Mouse (Mus musculus) C2C12 (cell line): ENCODE results near the gene Arnt2. TPM values are rescaled to one million over a fixed set of nuclear protein-coding genes. Genes with fewer than 3 reads are reported as not detected.

Source experiments
- H3K27me3 ChIP-seq: one replicate; pipeline ENCODE4 v1.6.1; 2011; ENCODE audit not compliant: control insufficient read depth, insufficient read depth, insufficient read length
- H3K36me3 ChIP-seq: one replicate; pipeline ENCODE4 v1.6.1; 2011; ENCODE audit not compliant: control insufficient read depth, insufficient read depth
- H3K4me3 ChIP-seq: one replicate; pipeline ENCODE4 v1.5.1; 2011; ENCODE audit warnings: mild to moderate bottlenecking, control low read depth; ENCODE audit not compliant: poor library complexity, insufficient read depth, severe bottlenecking
- H3K79me2 ChIP-seq: one replicate; pipeline ENCODE4 v1.6.1; 2011; ENCODE audit not compliant: control insufficient read depth, insufficient read depth
- H3K79me3 ChIP-seq: one replicate; pipeline ENCODE4 v1.6.1; 2011; ENCODE audit warnings: low read depth, control low read depth
- H3ac ChIP-seq: one replicate; pipeline ENCODE3; 2011; ENCODE audit warnings: low read depth; ENCODE audit not compliant: control insufficient read depth, insufficient read length
- CEBPB ChIP-seq: IDR thresholded peaks from one replicate; pipeline ENCODE4 v1.6.1; 2011; ENCODE audit warnings: low read depth, mild to moderate bottlenecking, control low read depth, moderate library complexity
- CTCF ChIP-seq: IDR thresholded peaks from one replicate; pipeline ENCODE4 v1.5.1; 2011; ENCODE audit not compliant: control insufficient read depth, insufficient read depth, insufficient read length
- FOSL1 ChIP-seq: IDR thresholded peaks from one replicate; pipeline ENCODE4 v1.8.0; 2011; ENCODE audit warnings: mild to moderate bottlenecking, low read length; ENCODE audit not compliant: poor library complexity, insufficient read depth, severe bottlenecking
- MAX ChIP-seq: IDR thresholded peaks from one replicate; pipeline ENCODE4 v1.6.1; 2011; ENCODE audit warnings: mild to moderate bottlenecking, control low read depth
- MYOD1 ChIP-seq: IDR thresholded peaks from one replicate; pipeline ENCODE4 v1.6.1; 2011; ENCODE audit warnings: low read depth; ENCODE audit not compliant: control insufficient read depth, insufficient read length
- MYOG ChIP-seq: IDR thresholded peaks from one replicate; pipeline ENCODE4 v1.6.1; 2011; ENCODE audit not compliant: control insufficient read depth, insufficient read length; ENCODE audit errors: extremely low read depth
- USF1 ChIP-seq: IDR thresholded peaks from one replicate; pipeline ENCODE4 v1.6.1; 2011; ENCODE audit warnings: low read depth, mild to moderate bottlenecking, control low read depth, moderate library complexity
- polyA plus RNA-seq: library from polyadenylated mRNA; unstranded; fragments of >200 nt; fragmentation: generic; extraction: Trizol; gene quantifications from one replicate; pipeline ENCODE4 v1.2.1, GENCODE M21; 2012; ENCODE audit warnings: missing spikeins

Gene Arnt2
- polyA plus RNA-seq, 1 experiment, result 3.6 TPM

GRCm38 (mm10) chr7:84259309-84259985 lies 150.5 kb downstream of the Arnt2 start:
- no peaks in the 10 kb centered on the region for H3K79me3 ChIP-seq
- TF ChIP-seq USF1 (no peak), MYOG (no peak), FOSL1 (no peak)
- H3ac ChIP-seq, result no peak overlapping the region
- H3K79me2 ChIP-seq, result no peaks in the 10 kb centered on the region
- no peak overlapping the region for H3K4me3 ChIP-seq
- no peaks in the 10 kb centered on the region for H3K36me3 ChIP-seq
- no peaks in the 10 kb centered on the region for H3K27me3 ChIP-seq

DNA sequence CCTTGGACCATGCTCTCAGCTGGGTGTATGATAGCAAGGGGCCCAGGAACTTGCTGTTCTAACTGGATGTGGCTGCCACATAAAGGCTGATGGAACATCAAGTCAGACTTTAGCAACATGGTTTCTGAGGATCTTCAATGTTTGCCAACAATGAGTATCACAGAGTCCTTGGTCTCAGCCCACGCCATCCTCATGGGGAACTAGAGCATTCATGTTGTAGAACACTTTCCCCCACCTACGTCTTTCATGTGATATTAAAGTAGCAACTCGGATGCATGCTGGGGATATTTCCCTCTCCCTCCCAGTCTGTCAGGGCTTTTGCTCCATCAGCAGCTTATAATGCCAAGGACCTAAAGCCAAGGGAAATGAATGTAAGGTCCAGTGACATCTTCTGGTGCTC lies 153.3 kb downstream of the Arnt2 start:
- Histone ChIP-seq H3K36me3 (no peaks in the 10 kb centered on the region), H3K27me3 (no peaks in the 10 kb centered on the region)
- TF ChIP-seq CEBPB, result no peak
- TF ChIP-seq MYOD1, result no peak
- TF ChIP-seq CTCF, result no peak
- TF ChIP-seq MYOG, result no peak
- TF ChIP-seq MAX, result no peak

DNA sequence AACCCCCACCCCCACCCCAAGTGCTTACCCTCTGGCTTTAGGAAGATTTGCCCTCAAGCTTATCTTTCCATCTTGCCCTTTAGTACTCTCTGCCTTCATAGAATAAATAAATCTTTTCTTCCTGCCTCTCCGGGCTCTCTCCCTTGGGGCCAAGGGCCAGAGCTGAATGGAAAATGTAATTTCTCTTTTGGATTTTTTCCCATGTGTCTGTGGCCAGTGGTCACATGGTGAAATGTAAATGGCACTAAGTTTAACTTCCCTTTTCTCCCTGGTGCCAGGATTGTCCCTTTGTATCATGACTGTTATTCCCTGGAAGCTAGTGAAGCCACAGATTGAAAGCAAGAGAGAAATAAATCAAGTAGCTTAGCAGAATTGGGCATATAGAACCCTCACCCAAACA lies 153.7 kb downstream of the Arnt2 start:
- TF ChIP-seq MYOD1 (no peak), USF1 (peak; percentile 51), FOSL1 (no peak)
- H3K4me3 ChIP-seq, result no peak overlapping the region
- H3K27me3 ChIP-seq, result no peaks in the 10 kb centered on the region
- no peaks in the 10 kb centered on the region for H3K79me2 ChIP-seq
- no peaks in the 10 kb centered on the region for H3K79me3 ChIP-seq
- no peaks in the 10 kb centered on the region for H3K36me3 ChIP-seq
- no peak overlapping the region for H3ac ChIP-seq

More for the DNA sequence above, 153.3 kb downstream of the Arnt2 start:
- Histone ChIP-seq H3K4me3 (no peak overlapping the region), H3ac (no peak overlapping the region), H3K79me2 (no peaks in the 10 kb centered on the region), H3K79me3 (no peaks in the 10 kb centered on the region)

- TF ChIP-seq MYOD1, result no peak
- TF ChIP-seq MAX, result no peak
- TF ChIP-seq MYOG, result no peak
- TF ChIP-seq CEBPB, result no peak
- TF ChIP-seq FOSL1, result no peak
- TF ChIP-seq CTCF, result no peak
- TF ChIP-seq USF1, result no peak
- no peaks in the 10 kb centered on the region for H3K36me3 ChIP-seq
- H3K79me2 ChIP-seq, result no peaks in the 10 kb centered on the region
- H3ac ChIP-seq, result no peak overlapping the region
- no peaks in the 10 kb centered on the region for H3K79me3 ChIP-seq
- no peaks in the 10 kb centered on the region for H3K27me3 ChIP-seq
- H3K4me3 ChIP-seq, result no peak overlapping the region
Observed at GRCm38 (mm10) chr7:84254916-84255315, 155.1 kb downstream of the Arnt2 start.

DNA sequence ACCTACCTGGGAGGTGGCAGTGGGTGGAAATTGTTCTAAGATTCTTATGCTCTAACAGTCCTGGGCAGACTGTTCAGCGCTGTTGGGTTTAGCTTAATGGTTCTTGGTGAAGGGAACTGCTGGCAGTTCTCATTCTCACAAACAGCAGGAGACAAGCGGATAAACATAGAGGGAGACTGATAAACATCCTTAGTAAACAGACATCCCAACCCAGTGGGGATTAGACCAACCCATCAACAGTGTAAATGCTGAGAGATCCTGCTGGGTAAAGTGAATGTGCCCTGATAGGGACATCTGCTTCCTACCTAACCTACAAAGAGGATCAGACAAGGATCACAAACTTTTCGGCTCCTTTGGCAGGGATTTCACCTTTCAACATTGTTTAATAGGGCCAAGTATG lies 155.7 kb downstream of the Arnt2 start:
- TF ChIP-seq MYOD1 (no peak), MYOG (no peak), USF1 (no peak), FOSL1 (no peak), CEBPB (no peak), MAX (no peak), CTCF (no peak)
- Histone ChIP-seq H3ac (no peak overlapping the region), H3K79me3 (no peaks in the 10 kb centered on the region), H3K79me2 (no peaks in the 10 kb centered on the region), H3K36me3 (no peaks in the 10 kb centered on the region), H3K4me3 (no peak overlapping the region), H3K27me3 (no peaks in the 10 kb centered on the region)

GRCm38 (mm10) chr7:84251667-84252066 lies 158.3 kb downstream of the Arnt2 start:
- H3K79me3 ChIP-seq, result no peaks in the 10 kb centered on the region
- TF ChIP-seq CTCF (no peak), CEBPB (no peak), MYOG (no peak), MYOD1 (no peak), MAX (no peak), USF1 (no peak), FOSL1 (no peak)
- no peaks in the 10 kb centered on the region for H3K79me2 ChIP-seq
- no peaks in the 10 kb centered on the region for H3K27me3 ChIP-seq
- H3K4me3 ChIP-seq, result no peak overlapping the region
- no peaks in the 10 kb centered on the region for H3K36me3 ChIP-seq
- H3ac ChIP-seq, result no peak overlapping the region
